Mouse (Mus musculus): ENCODE results near the gene Ttc26.
"Not testable (repeated sequence)": the region's sequence is repeated elsewhere in the genome, so short reads cannot be mapped to it uniquely, and the experiment has no call there.

Gene Ttc26

GRCm38 (mm10) chr6:38456425-38456824 lies 75.2 kb downstream of the Ttc26 start:
- not testable (repeated sequence) for DNase-seq (ENCODE audit: low read depth, low spot score)

- DNase-seq (ENCODE audit: low read depth, low spot score): no peak
Observed at GRCm38 (mm10) chr6:38458075-38458474, 76.8 kb downstream of the Ttc26 start.

GRCm38 (mm10) chr6:38469591-38469990 lies 88.3 kb downstream of the Ttc26 start:
- no peak for DNase-seq (ENCODE audit: low read depth, low spot score)

Data from retina, adult 2 months (tissue).